Mouse (Mus musculus) erythroblast, embryonic 14.5 days (primary cell): Measurements from ENCODE around the gene Timm17b.

ENCODE experiments used
- GATA1 ChIP-seq: IDR thresholded peaks from 2 replicates; pipeline ENCODE4 v1.6.1; 2012; ENCODE audit warnings: low read length, inconsistent platforms, mixed read lengths
- TAL1 ChIP-seq: IDR thresholded peaks from 3 replicates; pipeline ENCODE4 v1.6.1; 2012; ENCODE audit warnings: low read length, inconsistent platforms, mixed read lengths

- TF ChIP-seq TAL1 (no peak), GATA1 (no peak)
Observed at GRCm38 (mm10) chrX:7937667-7938066, 38.5 kb downstream of the Timm17b start.
